Mouse (Mus musculus): Measurements from ENCODE around the gene Ace.

The Ace gene

DNA sequence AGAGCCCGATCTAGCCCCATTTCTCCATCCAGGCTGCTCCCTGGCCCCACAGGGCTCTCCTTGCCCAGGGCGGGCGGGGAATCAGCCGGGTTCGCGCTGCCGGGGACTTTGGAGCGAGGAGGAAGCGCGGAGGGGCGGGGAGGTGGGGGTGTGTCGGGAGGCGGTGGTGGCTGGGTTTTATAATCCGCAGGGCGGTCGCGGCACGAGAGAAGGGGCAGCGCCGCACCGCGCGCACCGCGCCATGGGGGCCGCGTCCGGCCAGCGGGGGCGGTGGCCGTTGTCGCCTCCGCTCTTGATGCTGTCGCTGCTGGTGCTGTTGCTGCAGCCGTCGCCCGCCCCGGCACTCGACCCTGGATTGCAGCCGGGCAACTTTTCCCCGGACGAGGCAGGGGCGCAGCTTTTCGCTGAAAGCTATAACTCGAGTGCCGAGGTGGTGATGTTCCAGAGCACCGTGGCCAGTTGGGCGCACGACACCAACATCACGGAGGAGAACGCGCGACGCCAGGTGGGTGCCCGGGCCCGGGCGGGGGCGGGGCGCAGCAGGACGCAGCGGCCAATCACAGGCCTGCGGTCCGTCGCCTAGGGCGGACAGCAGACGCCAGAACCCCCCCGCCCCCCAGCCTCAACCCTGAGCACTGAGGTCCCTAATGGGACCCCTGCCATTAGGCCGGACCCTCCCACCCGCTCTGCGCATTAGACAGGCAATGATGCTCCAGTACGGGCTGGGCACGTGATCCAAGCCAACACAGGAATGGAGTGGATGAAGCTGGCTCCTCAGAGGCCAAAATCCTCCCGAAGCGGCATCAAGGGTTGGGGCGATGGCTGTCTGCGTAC is at the start of gene Ace:
TSS of gene Ace (plus strand) at position 205 of the 834 bp plus-strand sequence.
- DNase-seq (ENCODE audit: low spot score): no peak

DNA sequence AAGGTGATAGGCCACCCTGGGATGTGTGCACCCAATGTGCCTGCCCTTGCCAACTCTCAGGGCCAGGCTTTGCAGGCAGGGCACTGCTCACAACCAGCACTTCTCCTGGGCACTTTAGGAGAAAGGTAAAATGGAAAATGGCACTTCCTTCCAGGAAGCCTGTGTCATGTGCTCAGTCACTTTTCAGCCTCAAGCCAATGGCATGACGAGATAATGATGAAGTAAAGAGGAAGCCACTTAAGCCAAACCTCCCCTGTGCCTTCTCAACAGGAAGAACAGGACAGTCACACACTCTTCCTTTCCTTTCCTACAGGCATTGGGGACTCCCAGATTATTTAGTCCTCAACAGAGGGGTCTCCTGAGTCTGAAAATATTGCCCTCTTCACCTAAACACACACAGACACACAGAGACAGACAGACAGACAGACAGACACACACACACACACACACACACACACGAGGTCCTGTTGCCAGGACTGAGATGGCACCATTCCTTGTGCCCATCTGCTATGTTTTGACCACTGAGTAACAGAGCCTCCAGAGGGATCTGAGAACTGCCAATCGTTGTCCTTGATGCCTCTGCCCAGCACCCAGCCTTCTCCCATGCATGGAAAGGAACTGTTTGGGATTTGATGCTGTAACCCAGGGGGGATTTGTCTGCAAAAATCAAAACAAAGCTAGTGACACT is 47.5 kb upstream of the Ace start:
- DNase-seq (ENCODE audit: low spot score): no peak

DNA sequence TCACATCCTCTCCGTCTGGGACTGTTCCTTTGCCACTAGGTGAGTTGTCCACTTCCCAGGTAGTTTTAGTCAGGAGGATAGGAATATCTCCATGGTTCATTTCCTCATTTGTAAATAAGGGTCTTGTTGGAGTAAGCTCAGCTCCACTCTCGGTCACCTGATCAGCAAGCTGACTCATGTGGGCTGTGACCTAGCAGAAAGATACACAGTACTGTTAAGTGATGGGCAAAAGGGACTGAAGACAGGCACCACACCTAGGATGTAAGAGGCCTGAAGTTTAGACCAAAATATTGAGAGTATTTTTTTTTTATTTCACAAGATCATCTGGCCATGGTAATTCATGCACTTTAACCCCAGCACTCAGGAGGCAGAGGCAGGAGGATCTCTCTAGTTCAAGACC is 46.9 kb upstream of the Ace start:
- DNase-seq (ENCODE audit: low spot score): no peak

DNA sequence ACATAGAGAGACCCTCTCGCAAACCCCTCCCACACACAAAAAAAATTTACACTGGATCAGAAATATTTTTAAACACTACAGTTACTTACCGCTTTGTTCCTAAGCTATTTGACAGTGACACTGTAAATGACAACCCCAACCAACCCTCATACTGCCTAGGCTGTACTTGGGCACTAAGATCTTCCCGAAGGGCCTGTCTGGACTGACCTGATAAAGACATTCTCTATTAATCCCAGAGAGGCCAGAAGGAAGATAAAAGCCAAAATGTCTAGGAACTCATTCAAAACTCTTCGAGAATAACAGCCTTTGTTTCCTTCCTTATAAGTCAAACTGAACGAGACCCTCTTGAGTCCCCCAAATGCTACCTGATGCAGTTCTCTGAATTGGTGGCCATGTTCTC is 46.5 kb upstream of the Ace start:
- DNase-seq (ENCODE audit: low spot score): no peak

DNA sequence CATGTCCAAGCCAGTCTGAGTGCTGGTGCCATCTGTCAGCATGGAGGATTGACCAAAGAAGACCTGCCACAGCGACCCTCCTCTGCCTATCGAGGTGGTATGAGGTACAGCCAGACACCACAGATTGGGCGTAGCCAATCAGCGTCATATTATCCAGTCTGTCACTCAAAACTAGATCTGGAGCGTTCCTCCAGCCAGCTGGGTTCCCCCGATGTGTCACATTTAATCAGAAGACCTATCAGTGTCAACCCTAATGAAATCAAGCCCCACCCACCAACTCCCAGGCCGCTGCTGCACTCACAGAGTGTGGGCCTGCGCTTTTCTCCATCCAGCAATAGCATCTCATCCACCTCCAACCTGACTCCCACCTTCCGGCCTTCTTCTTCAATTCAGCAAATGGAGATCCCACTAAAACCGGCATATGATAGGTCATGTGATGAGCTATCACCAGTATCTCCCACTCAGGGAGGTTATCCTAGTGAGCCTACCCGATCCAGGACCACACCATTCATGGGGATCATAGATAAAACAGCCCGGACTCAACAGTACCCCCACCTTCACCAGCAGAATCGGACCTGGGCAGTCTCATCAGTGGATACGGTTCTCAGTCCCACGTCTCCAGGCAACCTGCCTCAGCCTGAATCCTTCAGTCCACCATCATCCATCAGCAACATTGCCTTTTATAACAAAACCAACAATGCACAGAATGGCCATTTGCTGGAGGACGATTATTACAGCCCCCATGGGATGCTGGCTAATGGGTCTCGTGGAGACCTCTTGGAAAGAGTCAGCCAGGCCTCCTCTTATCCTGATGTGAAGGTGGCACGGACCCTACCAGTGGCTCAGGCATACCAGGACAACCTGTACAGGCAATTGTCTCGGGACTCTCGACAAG is 44.7 kb upstream of the Ace start:
- DNase-seq (ENCODE audit: low spot score): no peak

DNA sequence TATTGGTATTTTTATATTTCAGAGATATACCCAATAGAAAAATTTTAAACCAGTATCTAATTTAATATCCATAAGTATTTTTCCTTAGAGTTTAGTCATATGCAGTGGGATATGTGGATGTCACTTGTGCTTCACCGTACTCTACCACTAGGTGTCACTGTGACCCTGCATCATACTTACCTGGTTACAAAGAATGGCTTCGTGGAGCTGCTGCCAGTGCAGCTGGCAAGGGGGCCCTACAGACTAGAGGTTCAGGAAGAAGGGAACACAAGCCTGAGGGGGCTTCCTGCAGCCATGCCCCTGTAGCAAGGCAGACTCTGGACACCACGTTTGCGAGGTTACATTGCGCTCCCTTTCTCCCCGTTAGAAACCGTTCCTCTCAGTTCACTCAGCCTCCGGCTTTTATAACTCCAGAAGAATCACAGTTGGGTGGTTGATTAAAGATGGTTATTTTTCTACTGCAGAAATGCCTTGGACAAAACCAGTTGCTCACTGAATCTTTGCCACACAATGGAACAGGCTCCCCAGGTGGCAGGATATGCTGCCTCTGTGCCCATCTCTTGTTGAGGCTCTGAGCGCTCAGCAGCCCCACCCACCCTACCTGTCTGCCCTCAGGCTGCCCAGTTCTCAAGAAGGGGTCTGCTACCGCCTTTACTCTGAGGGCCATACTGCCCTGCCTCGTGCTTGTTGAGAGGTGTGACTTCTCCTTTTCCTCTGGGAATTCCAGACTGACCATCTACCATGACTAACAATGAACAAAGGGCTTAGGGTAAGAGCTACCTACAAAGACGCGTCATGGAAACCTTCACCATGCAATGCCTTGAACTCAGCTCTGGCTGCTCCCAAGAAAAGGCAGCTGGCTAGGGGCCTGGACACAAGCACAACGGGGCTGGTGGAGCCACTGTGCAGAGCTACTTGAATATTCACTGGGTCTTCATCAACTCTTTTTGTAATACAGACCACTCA is 40.4 kb upstream of the Ace start:
- DNase-seq (ENCODE audit: low spot score): peak; percentile 24

DNA sequence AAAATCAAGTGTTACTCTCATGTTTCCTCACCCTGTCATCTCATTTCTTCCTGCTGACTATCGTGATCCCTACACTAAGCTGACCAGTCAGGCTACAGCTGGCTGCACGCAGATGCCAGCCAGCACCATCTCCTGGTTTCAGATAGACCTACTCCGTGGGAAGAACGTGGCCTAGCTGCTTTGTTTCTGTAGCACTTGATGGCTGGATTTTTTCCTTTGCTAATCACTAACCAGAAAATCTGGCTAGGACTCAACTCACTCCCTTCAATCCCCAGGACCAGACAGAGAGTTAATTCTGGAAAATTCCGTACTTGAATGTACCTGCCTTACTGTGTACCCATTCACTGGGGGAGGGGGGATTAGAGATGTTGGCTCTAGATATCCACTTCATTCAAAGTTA is 39.6 kb upstream of the Ace start:
- no peak for DNase-seq (ENCODE audit: low spot score)

DNA sequence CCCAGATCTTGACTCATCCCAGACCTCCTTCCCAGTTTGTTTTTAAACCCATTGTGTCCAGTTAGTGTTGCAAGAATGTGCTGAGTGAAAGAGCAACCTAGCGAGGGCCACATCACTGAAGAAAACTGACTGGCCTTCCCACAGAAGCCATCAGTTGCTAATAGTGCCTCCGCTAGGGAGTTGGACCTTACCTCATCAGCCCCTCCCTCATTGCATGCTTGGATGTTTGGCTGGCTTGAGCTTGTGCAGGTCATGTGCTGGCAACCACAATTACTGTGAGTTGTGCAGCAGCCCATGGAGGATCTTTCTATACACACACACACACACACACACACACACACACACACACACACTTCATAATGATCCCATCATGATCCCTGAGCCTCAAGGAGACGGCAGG is 36.4 kb upstream of the Ace start:
- no peak for DNase-seq (ENCODE audit: low spot score)

DNA sequence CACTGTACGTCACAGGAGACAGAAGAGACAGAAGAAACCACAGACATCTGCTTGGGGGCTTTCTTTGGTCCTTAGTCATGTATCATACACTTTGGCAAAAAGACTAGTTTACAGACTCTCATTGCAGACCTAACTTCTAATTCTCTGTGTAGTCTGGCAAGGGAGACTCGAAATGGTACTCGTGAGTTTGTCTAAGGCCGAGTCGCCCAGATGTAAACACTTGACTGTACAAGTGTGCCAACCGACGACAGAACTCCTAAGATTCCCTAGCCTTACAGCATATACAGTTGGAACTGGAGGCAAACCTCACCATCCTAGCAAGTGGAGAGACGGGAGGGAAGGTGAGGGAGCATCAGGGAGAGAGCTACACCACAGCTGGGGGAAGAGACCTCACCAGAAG is 34.0 kb upstream of the Ace start:
- DNase-seq (ENCODE audit: low spot score): no peak

DNA sequence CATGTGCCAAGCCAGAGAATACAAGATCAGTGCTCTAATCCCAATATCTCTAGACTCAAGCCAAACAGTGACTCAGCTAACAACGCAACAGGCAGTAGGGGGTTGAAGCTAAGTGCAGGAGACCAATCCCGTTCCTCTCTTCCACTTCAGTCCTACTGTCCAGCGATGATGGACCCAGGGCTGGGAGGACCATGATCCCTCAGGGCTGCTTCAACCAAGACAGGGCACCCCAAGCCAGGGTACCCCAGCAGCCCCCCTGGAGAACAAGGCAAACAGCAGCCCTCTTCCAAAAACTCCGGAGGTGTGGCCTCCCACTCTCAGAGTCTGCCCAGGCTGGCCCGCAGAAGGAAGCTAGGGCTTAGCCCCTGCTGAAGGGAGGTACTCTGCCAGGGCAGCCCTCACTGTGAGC is 33.4 kb upstream of the Ace start:
- no peak for DNase-seq (ENCODE audit: low spot score)

DNA sequence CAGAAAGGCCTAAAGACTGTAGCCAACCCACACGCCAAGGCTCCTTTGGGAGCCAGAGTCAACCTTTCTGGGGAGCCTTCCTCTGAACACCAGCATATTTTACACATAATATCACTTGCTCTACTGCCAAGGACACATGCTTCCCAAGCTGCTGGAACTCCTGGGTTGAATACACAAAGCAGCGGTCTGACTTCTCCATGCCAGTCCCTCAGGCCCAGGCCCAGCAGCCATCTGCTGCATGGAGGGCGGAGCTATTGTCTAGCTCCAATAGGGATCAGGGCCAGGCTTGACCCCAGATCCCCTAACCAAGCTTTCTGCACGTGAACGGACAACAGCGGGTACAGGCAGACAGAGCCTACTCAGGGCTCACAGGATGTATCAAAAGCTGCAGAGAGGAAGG is 32.9 kb upstream of the Ace start:
- no peak for DNase-seq (ENCODE audit: low spot score)

DNA sequence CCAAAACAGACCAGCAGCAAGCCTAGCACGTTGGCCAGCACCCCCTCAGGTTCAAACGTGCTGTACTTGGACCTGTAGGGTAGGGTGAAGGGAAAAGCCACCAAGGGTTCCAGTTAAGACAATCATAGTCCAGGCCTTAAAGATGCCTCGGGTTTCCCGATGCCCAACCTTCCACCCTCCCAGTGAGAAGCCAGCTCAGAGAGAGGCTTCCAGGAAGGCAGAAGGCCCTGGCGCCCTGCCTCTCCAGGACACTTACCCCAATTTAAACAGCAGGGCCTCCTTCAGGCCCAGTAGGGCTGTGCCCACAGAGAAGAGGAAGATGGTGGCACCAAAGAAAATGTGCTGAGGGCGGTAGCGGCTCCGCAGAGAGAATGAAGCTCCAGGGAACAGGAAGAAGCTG is 32.2 kb upstream of the Ace start:
- no peak for DNase-seq (ENCODE audit: low spot score)

DNA sequence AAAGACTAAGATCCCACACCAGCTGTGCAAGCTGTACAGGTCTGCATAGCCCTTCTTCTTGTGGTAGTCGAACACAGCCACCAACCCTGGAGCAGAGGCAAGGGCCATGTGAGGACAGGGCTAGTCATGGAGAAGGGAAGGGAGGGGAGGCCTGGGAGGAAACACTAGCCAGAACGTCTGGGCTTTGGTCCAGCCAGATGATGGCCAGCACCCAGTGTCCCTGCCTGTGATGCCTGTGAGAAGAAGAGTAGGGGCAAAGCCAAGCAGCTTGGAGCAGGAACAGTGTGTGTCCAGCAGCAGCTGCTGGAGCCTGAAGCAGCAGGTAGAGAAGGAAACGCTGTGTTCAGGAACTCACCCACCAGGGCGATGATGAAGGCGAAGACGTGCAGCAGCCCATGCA is 31.5 kb upstream of the Ace start:
- peak; percentile 46 for DNase-seq (ENCODE audit: low spot score)

DNA sequence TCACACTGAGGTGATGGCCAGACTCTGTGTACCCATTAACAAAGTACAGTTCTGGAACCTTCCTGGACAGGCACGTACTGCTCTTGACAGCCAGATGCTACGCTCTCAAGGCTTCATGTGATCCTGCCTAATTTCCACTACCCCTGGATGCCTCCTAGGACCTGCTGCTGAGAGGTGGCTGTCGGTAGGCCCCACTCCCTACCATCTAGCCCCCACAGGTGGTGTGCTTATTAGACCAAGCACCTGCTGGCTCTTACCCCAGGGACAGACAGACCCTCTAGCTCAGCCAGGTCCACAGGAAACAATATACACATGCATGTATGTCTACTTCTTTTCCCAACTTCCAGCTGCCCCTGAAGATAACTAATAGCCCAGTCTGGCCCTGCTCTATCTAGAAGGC is 30.8 kb upstream of the Ace start:
- DNase-seq (ENCODE audit: low spot score): no peak

DNA sequence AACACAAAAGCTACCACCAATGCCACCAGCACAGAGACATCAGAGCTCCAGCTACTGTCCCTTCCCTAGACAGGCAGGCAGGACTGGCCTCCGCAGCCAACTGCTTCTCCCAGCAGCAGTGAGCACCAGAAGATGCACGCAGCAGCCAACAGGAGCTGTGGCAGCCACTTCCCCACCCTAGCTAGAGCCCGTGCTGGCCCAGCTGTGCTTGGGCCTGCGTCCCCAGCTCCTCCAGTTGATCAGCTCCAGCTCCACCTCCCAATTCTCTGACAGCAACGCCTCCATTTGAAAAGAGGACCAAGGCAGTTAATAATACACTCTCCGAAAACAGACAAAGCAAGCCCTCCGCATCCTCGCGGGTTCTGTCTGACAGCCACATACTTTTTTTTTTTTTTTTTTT is 29.0 kb upstream of the Ace start:
- no peak for DNase-seq (ENCODE audit: low spot score)

DNA sequence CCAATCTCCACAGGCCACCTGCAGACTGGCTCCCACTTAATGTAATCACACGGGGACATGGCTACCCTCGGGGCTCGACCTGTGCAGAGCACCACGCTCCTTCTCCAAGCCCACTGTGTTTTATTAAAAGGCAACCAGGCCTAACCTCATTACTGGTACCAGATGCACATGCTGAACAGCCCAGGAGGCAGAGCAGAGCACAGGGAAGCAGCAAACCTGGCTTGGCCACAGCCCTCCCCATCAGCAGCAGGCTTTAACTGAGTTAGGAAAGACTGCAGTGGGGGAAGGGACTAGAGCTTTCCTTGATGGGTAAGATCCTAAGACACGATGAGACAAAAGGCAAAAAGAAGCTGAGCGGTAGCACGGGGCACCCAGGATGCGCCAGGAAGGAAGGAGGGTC is 25.8 kb upstream of the Ace start:
- no peak for DNase-seq (ENCODE audit: low spot score)

DNA sequence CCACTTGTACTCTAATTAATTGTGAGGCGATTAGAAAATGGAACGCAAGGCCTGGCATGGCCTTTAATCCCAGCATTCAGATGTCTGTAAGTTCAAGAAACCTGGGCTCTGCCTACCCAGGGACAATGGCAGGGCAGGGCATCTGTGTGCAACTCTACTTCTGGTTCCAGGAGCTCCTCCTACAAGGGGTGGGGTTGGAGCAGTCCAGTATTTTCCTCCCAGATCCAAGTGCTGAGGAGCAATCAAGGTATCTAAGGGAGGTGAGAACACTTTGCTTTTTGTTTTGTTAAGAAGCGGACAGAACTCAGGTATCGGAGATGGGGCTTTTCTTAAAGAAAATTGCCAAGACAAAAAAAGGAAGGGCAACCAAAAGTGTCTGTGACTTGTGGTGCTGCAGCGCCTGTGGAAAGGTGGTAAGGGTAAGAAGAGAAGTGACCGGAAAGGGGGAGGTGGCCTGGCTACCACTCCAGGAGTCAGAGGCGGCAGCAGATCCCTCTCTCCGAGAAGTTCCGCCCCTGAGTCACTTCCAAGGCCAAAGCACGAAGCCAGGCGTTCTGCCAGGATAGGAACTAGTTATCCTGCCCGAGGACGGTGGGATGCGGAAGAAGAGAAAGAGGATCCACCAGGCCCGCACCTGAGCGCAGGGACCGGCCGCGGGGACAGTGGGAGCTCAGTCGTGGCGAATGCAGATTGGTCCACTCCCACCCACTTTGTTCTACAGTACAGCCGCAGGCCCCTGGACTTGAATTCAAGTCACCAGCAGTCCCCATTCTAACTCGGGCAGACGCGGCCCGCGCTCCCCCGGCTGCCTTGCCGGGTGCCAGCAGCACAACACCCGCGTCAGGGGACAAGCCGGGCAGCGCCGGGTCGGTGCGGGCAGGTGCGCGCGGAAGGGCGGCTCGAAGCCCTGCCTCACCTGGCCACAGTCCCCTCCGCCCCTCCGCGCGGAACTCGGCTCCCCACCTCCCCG is 24.3 kb upstream of the Ace start:
- peak; percentile 35 for DNase-seq (ENCODE audit: low spot score)

DNA sequence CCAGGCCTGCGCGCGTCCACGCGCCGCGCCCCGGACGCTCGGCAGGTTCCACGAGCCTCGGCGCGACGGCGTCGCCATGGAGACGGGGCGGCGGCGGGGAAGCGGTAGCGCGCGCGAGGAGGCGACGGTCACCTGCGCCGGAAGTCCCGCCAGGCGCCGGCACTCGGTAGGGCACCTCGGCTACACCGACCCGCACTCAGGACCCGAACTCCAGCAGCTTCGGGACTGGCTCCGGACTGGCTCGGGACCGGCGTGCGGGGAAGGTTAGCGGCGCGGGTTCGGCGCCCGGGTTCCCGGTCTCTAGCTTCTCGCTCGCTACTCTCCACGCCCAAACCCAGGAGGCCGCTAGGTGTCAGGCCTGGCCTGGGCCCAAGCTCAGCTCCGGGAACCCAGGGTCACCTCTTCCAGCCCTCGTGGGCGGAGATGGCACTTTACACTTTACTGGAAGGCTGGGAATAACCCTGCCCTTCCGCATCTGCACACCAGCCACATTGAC is 23.6 kb upstream of the Ace start:
- DNase-seq (ENCODE audit: low spot score): peak; percentile 62

DNA sequence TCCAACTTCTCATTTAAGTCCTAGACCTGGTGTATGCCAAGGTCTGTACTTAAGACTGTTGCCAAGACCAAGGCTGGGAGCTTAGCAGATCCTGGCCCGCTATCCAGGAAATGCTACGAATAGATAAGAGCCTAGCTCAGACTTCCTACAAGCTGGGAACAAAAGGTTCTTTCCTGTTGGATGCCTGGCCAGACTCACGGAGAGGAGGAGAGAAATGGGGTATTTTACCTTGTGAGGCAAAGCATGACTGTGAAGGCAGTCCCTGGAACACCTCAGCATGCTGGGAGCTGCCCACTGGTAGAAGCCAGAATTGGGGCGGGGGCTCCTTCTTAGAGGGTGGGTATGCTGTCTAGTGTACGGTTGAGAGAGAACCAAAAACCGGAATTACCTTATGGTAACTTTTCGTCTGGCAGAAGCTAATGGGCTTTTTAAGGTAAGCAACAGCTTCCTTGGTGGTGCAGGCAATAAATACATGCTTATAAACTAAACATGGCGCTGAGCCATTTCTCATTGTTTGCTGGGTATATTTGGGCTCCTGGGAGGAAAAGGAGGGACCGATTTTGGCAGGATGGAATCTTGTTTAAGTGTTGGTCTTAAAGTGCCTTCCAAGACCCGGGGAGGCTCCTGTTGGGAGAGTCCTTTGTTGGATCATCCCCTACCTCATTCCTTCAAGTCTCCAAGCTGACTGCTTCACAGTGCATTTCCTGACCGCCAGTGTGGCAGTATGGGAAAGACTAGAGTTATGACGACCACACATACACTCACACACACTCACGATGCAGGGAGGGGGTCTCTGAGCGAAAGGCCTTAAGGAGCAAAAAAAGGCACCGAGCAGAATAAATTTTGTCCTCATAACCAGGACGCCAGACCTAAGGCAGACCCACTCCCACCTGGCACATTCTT is 22.7 kb upstream of the Ace start:
- peak; percentile 37 for DNase-seq (ENCODE audit: low spot score)
